Mouse (Mus musculus): ENCODE data around the gene Gla. TPM values are rescaled to one million over a fixed set of nuclear protein-coding genes. Genes with fewer than 3 reads are reported as not detected.

Gla gene
- 3.0 and 5.2 TPM in 2 replicates for polyA plus RNA-seq (2012; ENCODE audit: insufficient read depth, insufficient read length, missing spikeins)

DNA sequence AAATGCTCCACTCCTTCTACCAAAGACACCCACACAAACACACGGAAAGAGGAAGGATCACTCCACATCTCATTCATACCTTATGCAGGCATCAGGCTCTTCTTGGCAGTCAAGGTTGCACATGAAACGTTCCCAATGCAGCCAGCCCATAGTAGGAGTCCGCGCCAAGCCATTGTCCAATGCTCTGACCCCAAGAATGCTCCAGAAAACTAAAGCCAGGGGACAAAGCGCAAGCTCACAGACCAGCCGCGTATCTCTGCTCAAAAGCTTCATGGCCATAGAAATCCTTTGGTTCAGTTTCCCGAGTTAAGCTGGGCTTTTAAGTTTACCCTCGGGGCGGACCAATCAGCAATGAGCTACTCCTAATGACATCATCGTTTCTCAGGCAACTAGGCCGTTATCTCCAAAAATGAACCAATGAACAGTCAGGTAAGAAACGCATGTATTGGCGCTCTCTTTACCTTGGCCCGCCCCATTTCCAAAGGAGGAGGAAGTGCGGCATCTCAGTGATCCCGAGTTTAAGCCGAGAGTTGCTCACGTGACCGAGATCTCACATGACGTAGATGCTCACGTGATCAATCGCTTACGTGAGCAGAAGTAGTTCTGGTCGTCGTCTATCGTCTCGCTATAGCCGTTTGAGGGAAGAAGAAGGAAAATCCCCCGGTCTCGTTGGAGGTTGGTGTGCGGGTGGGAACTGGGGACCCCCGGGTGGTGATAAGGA, at the start of gene Gla, which contains the start of gene Hnrnph2:
TSS of gene Gla (minus strand) at position 467 of the 721 bp plus-strand sequence.
TSS of gene Hnrnph2 (plus strand) at position 521 of the 721 bp plus-strand sequence.
- Histone ChIP-seq H3K27ac (replicated peaks; ENCODE audit: low read depth, low read length) (peak within 1 kb of the TSS; percentile 94), H3K4me3 (ENCODE audit: insufficient read depth, low read depth, low read length) (peak within 1 kb of the TSS; percentile 86)

GRCm38 (mm10) chrX:134648031-134648692, 47.2 kb upstream of the Gla start:
- Histone ChIP-seq H3K4me3 (ENCODE audit: insufficient read depth, low read depth, low read length) (no peak overlapping the region), H3K27ac (replicated peaks; ENCODE audit: low read depth, low read length) (no peak overlapping the region), H3K4me1 (ENCODE audit: control insufficient read depth, insufficient read depth, insufficient read length, low read length) (no peaks in the 10 kb centered on the region)

More for the DNA sequence above, at the start of gene Gla, which contains the start of gene Hnrnph2:
- H3K4me1 ChIP-seq (ENCODE audit: control insufficient read depth, insufficient read depth, insufficient read length, low read length) = no peaks in the 10 kb centered on the region

DNA sequence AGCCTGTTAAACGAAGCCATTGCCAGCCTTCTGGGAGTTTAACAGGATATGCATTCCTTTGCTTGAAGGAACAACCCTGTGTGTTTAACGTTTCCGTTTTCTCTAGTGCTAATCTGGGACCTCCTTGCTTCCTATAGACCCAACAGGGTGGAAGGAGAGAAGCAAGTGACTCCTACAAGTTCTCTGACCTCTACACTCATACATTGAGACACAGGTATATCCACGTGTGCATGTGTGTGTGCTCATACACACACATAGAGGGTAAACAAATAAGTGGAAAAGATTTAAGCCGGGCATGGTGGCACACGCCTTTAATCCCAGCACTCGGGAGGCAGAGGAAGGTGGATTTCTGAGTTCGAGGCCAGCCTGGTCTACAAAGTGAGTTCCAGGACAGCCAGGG, 46.5 kb upstream of the Gla start:
- no peaks in the 10 kb centered on the region for H3K4me1 ChIP-seq (ENCODE audit: control insufficient read depth, insufficient read depth, insufficient read length, low read length)
- H3K27ac ChIP-seq (replicated peaks; ENCODE audit: low read depth, low read length) = no peak overlapping the region
- H3K4me3 ChIP-seq (ENCODE audit: insufficient read depth, low read depth, low read length) = no peak overlapping the region

GRCm38 (mm10) chrX:134646338-134646737, 45.4 kb upstream of the Gla start:
- H3K4me1 ChIP-seq (ENCODE audit: control insufficient read depth, insufficient read depth, insufficient read length, low read length) = no peaks in the 10 kb centered on the region
- H3K27ac ChIP-seq (replicated peaks; ENCODE audit: low read depth, low read length) = no peak overlapping the region
- H3K4me3 ChIP-seq (ENCODE audit: insufficient read depth, low read depth, low read length) = no peak overlapping the region

DNA sequence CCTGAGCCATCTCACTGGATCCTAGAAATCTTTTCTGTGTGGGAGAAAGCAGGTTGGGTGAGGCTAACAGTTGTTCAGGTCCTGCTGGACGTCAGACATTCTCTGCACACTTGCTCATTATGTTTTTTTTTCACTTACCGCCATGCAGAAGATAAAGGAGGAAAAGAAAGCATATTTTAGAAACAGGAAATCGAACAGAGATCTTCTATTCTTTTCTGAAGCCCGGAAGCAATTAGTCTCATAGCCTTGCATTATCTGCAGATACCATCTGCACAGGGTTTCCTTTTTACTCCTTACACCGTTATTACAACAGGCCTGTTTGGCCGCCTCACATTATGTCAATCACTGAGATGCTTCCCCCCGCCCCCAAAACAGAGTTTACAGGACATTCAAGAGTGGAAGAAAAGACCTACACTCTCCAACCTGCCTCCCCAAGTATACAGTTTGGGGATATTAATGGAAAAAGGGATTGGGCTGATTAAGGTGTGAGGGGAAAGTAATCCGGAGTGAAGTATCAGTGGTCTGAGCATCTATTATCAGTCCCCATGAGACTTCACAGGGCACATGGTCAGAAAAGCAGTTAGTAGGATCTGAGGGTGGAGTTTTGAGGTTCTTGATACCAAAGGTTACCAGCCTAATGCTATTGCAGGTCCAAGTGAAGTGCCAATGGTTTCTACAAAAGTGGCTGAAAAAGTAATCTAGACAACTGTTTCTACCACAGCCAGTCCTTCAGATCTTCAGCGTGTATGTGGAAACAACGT, 40.3 kb upstream of the Gla start:
- Histone ChIP-seq H3K4me3 (ENCODE audit: insufficient read depth, low read depth, low read length) (no peak overlapping the region), H3K4me1 (ENCODE audit: control insufficient read depth, insufficient read depth, insufficient read length, low read length) (peaks cover 5% of the 10 kb centered on the region; the same call in 1 of the 2 replicates), H3K27ac (replicated peaks; ENCODE audit: low read depth, low read length) (peak overlapping the region; percentile 6; the same call in 1 of the 2 replicates)

DNA sequence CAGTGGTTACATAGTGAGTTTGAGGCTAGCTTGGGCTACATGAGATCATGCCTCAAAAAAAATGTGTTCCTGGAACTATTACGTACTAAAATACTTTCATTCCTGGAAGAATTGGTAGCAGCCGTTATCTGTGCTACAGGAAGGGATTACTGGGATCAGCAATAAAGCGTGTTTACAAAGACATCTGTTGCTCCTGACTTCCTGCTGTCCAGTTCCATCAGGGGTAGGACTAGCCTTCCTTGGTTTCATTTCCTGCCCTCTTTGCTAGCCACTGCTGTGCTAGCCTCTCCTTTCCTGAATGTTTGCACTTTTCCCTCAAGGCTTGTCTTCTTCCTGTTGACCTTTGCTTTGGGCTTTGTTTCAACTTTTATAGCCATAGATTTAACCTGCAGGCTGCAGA, 34.9 kb upstream of the Gla start:
- Histone ChIP-seq H3K27ac (replicated peaks; ENCODE audit: low read depth, low read length) (peak overlapping the region; percentile 66), H3K4me1 (ENCODE audit: control insufficient read depth, insufficient read depth, insufficient read length, low read length) (peaks cover 5% of the 10 kb centered on the region; the same call in 1 of the 2 replicates), H3K4me3 (ENCODE audit: insufficient read depth, low read depth, low read length) (no peak overlapping the region)

DNA sequence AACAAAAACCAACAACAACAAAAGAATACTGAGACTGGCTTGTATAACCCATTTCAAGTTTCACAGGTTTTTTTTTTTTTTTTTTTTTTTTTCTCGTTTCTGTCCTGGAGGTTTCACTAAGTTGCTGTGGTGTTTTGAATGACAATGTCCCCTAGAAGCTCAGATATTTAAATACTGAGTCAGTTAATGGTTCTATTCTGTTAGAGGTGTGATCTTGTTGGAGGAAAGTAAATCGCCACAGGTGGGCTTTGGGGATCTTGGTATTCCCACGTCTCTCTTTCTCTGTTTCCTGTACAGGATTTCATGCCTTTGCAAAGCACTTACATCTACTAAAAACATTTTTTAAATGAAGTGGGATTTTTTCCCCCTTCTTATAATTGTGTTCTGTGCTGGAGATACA, 34.2 kb upstream of the Gla start:
- no peak overlapping the region for H3K27ac ChIP-seq (replicated peaks; ENCODE audit: low read depth, low read length)
- no peak overlapping the region for H3K4me3 ChIP-seq (ENCODE audit: insufficient read depth, low read depth, low read length)

GRCm38 (mm10) chrX:134632710-134633109, 31.8 kb upstream of the Gla start:
- H3K27ac ChIP-seq (replicated peaks; ENCODE audit: low read depth, low read length) = no peak overlapping the region
- H3K4me1 ChIP-seq (ENCODE audit: control insufficient read depth, insufficient read depth, insufficient read length, low read length) = no peaks in the 10 kb centered on the region; the same call in 1 of the 2 replicates
- H3K4me3 ChIP-seq (ENCODE audit: insufficient read depth, low read depth, low read length) = no peak overlapping the region

More for the DNA sequence above, 34.2 kb upstream of the Gla start:
- H3K4me1 ChIP-seq (ENCODE audit: control insufficient read depth, insufficient read depth, insufficient read length, low read length) = no peaks in the 10 kb centered on the region

DNA sequence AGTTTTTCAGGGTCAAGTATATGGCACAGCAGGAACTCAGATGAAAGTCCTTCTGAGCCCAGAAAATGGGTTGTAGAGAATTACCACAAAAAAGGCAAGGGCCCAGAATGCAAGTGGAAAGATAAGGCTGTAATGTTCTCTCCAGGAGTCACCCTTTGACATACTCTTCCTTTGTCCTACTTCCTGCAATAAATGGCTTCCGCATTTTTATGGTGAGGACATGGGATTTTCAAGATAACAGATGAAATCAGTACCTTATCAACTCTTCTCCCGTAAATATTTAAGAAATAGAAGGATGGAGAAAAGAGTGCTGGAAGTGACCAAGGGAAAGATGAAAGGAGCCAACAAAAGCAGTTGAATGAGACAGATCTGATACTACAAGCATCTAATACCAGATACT, 27.3 kb upstream of the Gla start:
- Histone ChIP-seq H3K4me3 (ENCODE audit: insufficient read depth, low read depth, low read length) (no peak overlapping the region), H3K27ac (replicated peaks; ENCODE audit: low read depth, low read length) (peak overlapping the region; percentile 37), H3K4me1 (ENCODE audit: control insufficient read depth, insufficient read depth, insufficient read length, low read length) (no peaks in the 10 kb centered on the region; the same call in 1 of the 2 replicates)

DNA sequence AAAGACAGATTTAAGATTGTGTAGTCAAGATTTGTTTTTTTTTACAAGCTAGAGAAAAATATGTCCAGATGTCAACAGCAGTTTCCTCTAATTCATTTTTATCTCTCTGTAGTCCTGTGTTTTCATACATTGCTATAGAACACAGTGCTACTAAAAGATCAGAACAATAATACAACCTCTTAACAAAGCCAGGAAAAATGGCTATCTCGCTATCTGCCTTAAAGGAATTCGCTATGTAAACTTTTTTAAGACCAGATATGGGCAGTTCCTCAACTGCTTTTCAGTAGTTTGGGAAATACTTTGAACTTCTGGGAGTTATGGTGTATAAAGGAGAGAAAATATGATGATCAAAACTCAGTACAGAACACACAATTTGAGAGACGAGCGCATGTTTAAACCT, 22.4 kb upstream of the Gla start:
- H3K27ac ChIP-seq (replicated peaks; ENCODE audit: low read depth, low read length) = no peak overlapping the region
- H3K4me1 ChIP-seq (ENCODE audit: control insufficient read depth, insufficient read depth, insufficient read length, low read length) = no peaks in the 10 kb centered on the region; the same call in 1 of the 2 replicates
- no peak overlapping the region for H3K4me3 ChIP-seq (ENCODE audit: insufficient read depth, low read depth, low read length)

DNA sequence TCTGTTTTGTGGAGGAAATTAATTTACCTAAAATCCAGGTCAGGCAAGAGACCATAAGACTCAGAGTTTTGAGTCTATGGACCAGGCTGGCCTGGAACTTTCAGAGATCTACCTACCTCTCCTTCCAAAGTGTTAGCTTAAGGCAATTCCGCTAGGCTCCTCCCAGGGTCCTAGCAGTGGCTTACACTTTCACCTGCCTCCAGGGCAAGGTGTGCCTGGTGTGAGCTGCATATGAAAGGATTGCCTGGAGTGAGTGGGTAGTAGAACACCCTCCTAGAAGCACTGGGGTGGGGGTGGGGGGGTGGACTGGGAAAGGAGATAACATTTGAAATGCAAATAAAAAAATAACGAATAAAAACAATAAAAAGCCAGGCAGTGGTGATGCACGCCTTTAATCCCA, 20.8 kb upstream of the Gla start:
- Histone ChIP-seq H3K27ac (replicated peaks; ENCODE audit: low read depth, low read length) (no peak overlapping the region), H3K4me1 (ENCODE audit: control insufficient read depth, insufficient read depth, insufficient read length, low read length) (no peaks in the 10 kb centered on the region), H3K4me3 (ENCODE audit: insufficient read depth, low read depth, low read length) (no peak overlapping the region)

- no peak overlapping the region for H3K4me3 ChIP-seq (ENCODE audit: insufficient read depth, low read depth, low read length)
- no peaks in the 10 kb centered on the region for H3K4me1 ChIP-seq (ENCODE audit: control insufficient read depth, insufficient read depth, insufficient read length, low read length)
- H3K27ac ChIP-seq (replicated peaks; ENCODE audit: low read depth, low read length) = no peak overlapping the region
Observed at GRCm38 (mm10) chrX:134620254-134620865, 19.4 kb upstream of the Gla start.

- Histone ChIP-seq H3K27ac (replicated peaks; ENCODE audit: low read depth, low read length) (no peak overlapping the region), H3K4me1 (ENCODE audit: control insufficient read depth, insufficient read depth, insufficient read length, low read length) (no peaks in the 10 kb centered on the region), H3K4me3 (ENCODE audit: insufficient read depth, low read depth, low read length) (no peak overlapping the region)
Observed at GRCm38 (mm10) chrX:134619695-134620094, 18.8 kb upstream of the Gla start.

DNA sequence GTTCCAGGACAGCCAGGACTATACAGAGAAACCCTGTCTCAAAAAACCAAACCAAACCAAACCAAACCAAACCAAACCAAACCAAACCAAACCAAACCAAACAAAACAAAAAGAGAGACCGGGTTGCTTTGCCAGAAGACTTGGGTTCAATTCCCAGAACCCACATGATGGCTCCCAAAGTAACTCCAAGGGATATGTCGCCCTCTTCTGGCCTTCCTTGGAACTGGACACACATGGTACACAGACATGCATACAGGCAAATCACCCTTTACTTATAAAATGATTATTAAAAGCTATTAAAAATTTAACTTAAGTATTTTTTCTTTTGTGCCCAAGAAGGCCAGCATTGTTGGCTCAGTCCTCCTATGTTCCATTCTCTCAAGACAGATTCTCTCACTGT, 13.4 kb upstream of the Gla start:
- no peak overlapping the region for H3K4me3 ChIP-seq (ENCODE audit: insufficient read depth, low read depth, low read length)
- H3K27ac ChIP-seq (replicated peaks; ENCODE audit: low read depth, low read length) = no peak overlapping the region
- no peaks in the 10 kb centered on the region for H3K4me1 ChIP-seq (ENCODE audit: control insufficient read depth, insufficient read depth, insufficient read length, low read length)
